Mouse (Mus musculus) megakaryocyte, embryonic 14.5 days (primary cell): ENCODE results near the gene March11.

ENCODE experiments used
- FLI1 ChIP-seq: IDR thresholded peaks from 2 replicates; pipeline ENCODE4 v1.6.1; 2012; ENCODE audit warnings: low read length, inconsistent platforms, mixed read lengths
- GATA1 ChIP-seq: IDR thresholded peaks from 3 replicates; pipeline ENCODE4 v1.6.1; 2012; ENCODE audit warnings: mixed read lengths, low read length, inconsistent platforms, borderline replicate concordance

- TF ChIP-seq GATA1, result no peak
- no peak for TF ChIP-seq FLI1
Measured at GRCm38 (mm10) chr15:26430565-26430964, 121.7 kb downstream of the March11 start.
